Mouse (Mus musculus): Measurements from ENCODE around the gene Mast4.

DNA sequence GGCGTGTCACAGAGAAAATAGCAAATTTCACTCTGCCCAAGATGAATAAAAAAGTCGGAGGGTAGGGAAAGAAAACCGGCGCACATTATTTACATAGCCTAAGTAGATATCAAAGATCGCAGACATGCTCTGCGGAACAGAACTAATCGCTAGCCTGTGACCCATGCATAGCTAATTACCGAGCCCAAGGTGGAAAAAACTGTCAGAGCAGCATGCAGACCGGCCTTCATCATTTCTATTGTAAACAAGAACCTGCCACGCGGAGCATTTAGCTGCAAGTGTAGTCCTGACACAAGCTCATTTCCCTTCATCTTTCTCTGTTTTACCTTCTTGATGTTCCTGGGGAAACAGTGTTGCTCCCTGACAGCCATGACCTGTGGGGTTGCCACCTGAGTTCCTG lies 342.4 kb downstream of the Mast4 start:
- TF ChIP-seq CTCF (IDR thresholded peaks at IDR 0.05; ENCODE audit: low read depth, low read length) (no peak), POLR2A (IDR thresholded peaks at IDR 0.05; ENCODE audit: extremely low read depth, insufficient read depth, low read length) (no peak)
